Mouse (Mus musculus) gastrocnemius, postnatal 36 days (tissue): ENCODE data around the gene Sim2. TPM values are rescaled to one million over a fixed set of nuclear protein-coding genes. Genes with fewer than 3 reads are reported as not detected.

Experiments
- DNase-seq, 2 experiments: peaks; one replicate each; pipeline ENCODE4 v3.0.0; 2022
- intact Hi-C: fragments of 180-260 bp; cut with DNase I; formaldehyde crosslinking; loops from one replicate; pipeline ENCODE4 v1.15.1; 2025
- microRNA-seq, 2 experiments: library from miRNA; unstranded; fragments of <30 nt; microRNA quantifications; one replicate each; pipeline ENCODE4 v1.2.0; 2021
- total RNA-seq, 2 experiments: library from RNA; stranded (reverse); gene quantifications; 2 replicates each; pipeline ENCODE4 v1.2.3; 2021

Gene Sim2
- total RNA-seq, 2 experiments from 2014 or later = 14.8 to 16.9 TPM

DNA sequence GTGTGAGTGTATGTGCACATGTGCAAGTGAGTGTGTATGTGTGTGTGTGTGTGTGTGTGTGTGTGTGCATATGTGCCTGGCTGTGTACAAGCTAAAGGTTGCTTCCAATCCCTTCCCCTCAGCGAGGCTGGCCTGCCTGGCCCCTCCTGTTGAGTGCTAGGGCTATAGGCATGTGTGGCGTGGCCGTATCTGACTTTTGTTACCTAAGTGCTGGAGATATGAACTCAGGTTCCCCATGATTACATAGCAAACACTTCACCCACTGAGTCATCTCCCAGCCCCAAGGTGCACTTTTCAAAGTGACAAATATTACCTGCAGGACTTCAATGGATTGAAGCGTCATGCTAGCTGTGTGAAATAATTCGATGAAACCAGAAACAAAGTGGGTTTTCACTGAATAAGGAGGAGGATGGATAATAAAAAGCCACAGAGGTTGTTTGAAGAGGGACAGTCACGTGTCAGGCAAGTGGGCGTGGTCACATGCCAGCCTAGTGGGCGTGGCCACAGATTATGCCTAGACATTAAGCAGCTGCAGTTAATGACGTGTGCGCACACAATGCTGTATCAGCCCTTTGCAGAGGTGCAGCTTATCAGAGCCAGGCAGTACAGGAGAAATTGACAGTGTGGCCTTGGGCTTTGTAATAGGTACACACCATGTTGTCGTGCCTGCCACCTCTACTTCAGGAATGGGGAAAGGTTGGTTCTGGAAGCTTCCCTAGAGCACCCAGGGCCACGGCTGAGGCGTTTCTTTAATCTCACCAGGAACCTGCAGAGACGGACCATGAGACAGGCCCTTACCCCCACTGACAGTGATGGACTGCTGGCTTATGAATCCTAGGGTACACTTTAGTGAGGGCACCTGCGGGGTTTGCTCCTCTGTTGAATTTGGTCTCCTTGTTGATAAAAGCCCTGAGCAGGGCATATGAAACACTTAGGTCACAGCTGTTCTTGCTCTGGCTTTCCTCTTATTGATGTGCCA lies 65.7 kb downstream of the Sim2 start:
- DNase-seq = no peak
- intact Hi-C loops = no loop called here

GRCm38 (mm10) chr16:94155041-94155653 lies 70.4 kb downstream of the Sim2 start:
- intact Hi-C loops = no loop called here
- no peak for DNase-seq

DNA sequence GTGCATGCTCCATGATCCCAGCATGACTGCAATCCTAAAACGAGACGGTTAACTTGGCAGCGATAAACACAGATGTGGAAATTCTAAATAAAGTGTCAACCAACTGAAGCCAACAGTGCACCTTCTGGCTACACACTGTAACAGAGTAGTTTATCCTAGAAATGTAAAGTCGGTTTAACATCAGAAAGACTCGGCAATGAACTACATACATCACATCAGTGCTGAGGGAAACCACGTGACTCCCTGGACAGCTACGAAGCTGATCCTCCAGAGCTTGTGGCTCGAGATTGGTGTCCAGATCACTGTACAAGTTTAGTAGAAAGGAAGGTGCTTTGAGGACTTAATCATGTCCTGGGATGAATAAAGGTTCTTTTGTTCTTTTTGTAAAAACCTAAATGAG lies 73.1 kb downstream of the Sim2 start:
- no peak for DNase-seq
- intact Hi-C loops = no loop called here

DNA sequence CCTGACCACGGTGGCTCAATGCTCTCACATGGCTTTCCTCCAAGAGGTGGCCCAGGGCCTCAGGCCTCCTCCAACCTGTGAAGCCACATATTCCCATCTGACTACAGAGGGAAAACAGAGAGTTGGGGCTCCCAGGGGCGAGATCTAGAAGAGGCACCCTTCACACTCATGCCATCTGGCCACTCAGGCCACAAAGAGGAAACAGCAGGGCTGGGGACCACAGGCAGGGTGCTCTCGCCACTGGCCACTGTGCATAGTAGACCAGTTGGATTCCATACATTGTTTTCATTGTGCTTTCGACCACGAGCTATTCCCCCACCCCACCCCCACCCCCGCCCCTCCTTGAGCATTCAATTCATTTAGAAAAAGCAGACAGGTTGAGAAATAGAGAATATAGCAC lies 77.3 kb downstream of the Sim2 start:
- DNase-seq = no peak
- intact Hi-C loops = no loop called here

DNA sequence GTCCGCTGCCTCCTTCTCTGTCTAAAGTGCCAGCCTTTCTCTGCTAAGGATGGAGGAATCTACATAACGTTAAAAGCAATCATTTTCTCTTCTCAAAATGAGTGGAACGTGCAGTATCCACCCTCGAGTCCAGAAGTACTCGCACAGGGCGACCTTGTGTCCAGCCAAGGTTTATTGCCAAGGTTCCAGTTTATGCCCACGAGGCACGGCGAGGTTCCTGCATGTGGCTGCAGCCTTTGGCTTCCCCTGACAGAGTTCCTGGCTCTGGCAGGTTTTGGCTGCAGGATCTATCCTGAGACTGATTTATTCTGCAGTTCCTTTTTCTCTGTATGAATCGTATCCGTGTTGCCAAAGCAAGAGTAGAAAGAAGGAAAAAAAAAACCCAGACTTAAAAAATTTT lies 78.3 kb downstream of the Sim2 start:
- intact Hi-C loops = no loop called here
- DNase-seq = no peak

- intact Hi-C loops = no loop called here
- no peak for DNase-seq
These were observed 79.5 kb downstream of the Sim2 start for GRCm38 (mm10) chr16:94164236-94164635.

GRCm38 (mm10) chr16:94164978-94165377 lies 80.2 kb downstream of the Sim2 start:
- intact Hi-C loops = no loop called here
- no peak for DNase-seq

GRCm38 (mm10) chr16:94168655-94169545 lies 84.2 kb downstream of the Sim2 start:
- intact Hi-C loops = no loop called here
- DNase-seq = no peak

GRCm38 (mm10) chr16:94170218-94170617 lies 85.5 kb downstream of the Sim2 start:
- DNase-seq = no peak
- intact Hi-C loops = no loop called here

GRCm38 (mm10) chr16:94173361-94173760 lies 88.6 kb downstream of the Sim2 start:
- intact Hi-C loops = no loop called here
- DNase-seq = no peak

GRCm38 (mm10) chr16:94175366-94175986 lies 90.7 kb downstream of the Sim2 start:
- intact Hi-C loops = no loop called here
- no peak for DNase-seq

Small RNAs within 50 kb of the gene (microRNA-seq; reads per million reads assigned to microRNA genes)
- 0 reads per million in 2 experiments for gene Gm23062

Other genes with a start within 250 kb of the Sim2 start
- under 1 TPM; 0.36 to 0.57 TPM for gene Chaf1b, start 201.0 kb upstream of the Sim2 start, total RNA-seq
- under 1 TPM in 1 of 2 experiments, not detected in 1; 0.20 TPM for gene Cldn14, start 76.1 kb upstream of the Sim2 start, total RNA-seq
- 1 to 10 TPM; 6.5 to 6.8 TPM for gene Hlcs, start 228.6 kb downstream of the Sim2 start, total RNA-seq
- under 1 TPM; 0.61 to 0.81 TPM for gene Ripply3, start 243.5 kb downstream of the Sim2 start, total RNA-seq